Mouse (Mus musculus): ENCODE measurements at regions not wholly inside any gene's neighbourhood (a gene's known extent, or its start where the extent isn't known, plus 50 kb on each side); places are given as distances from the start of the nearest gene placed in this dataset.

GRCm38 (mm10) chr10:17418227-17418685 is 304.8 kb upstream of the Cited2 start:
- DNase-seq (ENCODE audit: low read depth, low spot score) = no peak

GRCm38 (mm10) chr10:17423584-17424278 is 299.3 kb upstream of the Cited2 start:
- DNase-seq (ENCODE audit: low read depth, low spot score) = no peak

GRCm38 (mm10) chr10:17426197-17426596 is 296.8 kb upstream of the Cited2 start:
- DNase-seq (ENCODE audit: low read depth, low spot score) = no peak

- no peak for DNase-seq (ENCODE audit: low read depth, low spot score)
These were observed 295.7 kb upstream of the Cited2 start for GRCm38 (mm10) chr10:17427316-17427715.

- DNase-seq (ENCODE audit: low read depth, low spot score) = no peak
These were observed 294.7 kb upstream of the Cited2 start for GRCm38 (mm10) chr10:17428315-17428714.

- no peak for DNase-seq (ENCODE audit: low read depth, low spot score)
These were observed 291.9 kb upstream of the Cited2 start for GRCm38 (mm10) chr10:17431068-17431467.

- no peak for DNase-seq (ENCODE audit: low read depth, low spot score)
These were observed 288.9 kb upstream of the Cited2 start for GRCm38 (mm10) chr10:17434098-17434497.

GRCm38 (mm10) chr10:17450240-17450639 is 272.8 kb upstream of the Cited2 start:
- no peak for DNase-seq (ENCODE audit: low read depth, low spot score)

GRCm38 (mm10) chr10:17470880-17471279 is 252.1 kb upstream of the Cited2 start:
- no peak for DNase-seq (ENCODE audit: low read depth, low spot score)

- no peak for DNase-seq (ENCODE audit: low read depth, low spot score)
These were observed 250.5 kb upstream of the Cited2 start for GRCm38 (mm10) chr10:17472536-17472935.

- no peak for DNase-seq (ENCODE audit: low read depth, low spot score)
These were observed 247.0 kb upstream of the Cited2 start for GRCm38 (mm10) chr10:17475976-17476375.

GRCm38 (mm10) chr10:17476720-17477119 is 246.3 kb upstream of the Cited2 start:
- DNase-seq (ENCODE audit: low read depth, low spot score) = no peak

GRCm38 (mm10) chr10:17478761-17479632 is 244.0 kb upstream of the Cited2 start:
- DNase-seq (ENCODE audit: low read depth, low spot score) = no peak

GRCm38 (mm10) chr10:17482751-17483150 is 240.3 kb upstream of the Cited2 start:
- no peak for DNase-seq (ENCODE audit: low read depth, low spot score)

- peak; percentile 11 for DNase-seq (ENCODE audit: low read depth, low spot score)
These were observed 238.0 kb upstream of the Cited2 start for GRCm38 (mm10) chr10:17485049-17485449.

- no peak for DNase-seq (ENCODE audit: low read depth, low spot score)
These were observed 237.5 kb upstream of the Cited2 start for GRCm38 (mm10) chr10:17485515-17485914.

GRCm38 (mm10) chr10:17486011-17486410 is 237.0 kb upstream of the Cited2 start:
- no peak for DNase-seq (ENCODE audit: low read depth, low spot score)

GRCm38 (mm10) chr10:17487460-17487859 is 235.6 kb upstream of the Cited2 start:
- DNase-seq (ENCODE audit: low read depth, low spot score) = no peak

- DNase-seq (ENCODE audit: low read depth, low spot score) = no peak
These were observed 231.3 kb upstream of the Cited2 start for GRCm38 (mm10) chr10:17491611-17492305.

GRCm38 (mm10) chr10:17493137-17493536 is 229.9 kb upstream of the Cited2 start:
- DNase-seq (ENCODE audit: low read depth, low spot score) = no peak

- no peak for DNase-seq (ENCODE audit: low read depth, low spot score)
These were observed 226.2 kb upstream of the Cited2 start for GRCm38 (mm10) chr10:17496831-17497230.

- no peak for DNase-seq (ENCODE audit: low read depth, low spot score)
These were observed 212.3 kb upstream of the Cited2 start for GRCm38 (mm10) chr10:17510626-17511193.

Data from CD4-positive helper T cell, adult 2 months (primary cell).